Mouse (Mus musculus): ENCODE results near the gene 3300002I08Rik.

GRCm38 (mm10) chr2:150323402-150323801 lies 39.2 kb downstream of the 3300002I08Rik start, which contains the start of gene Gm10130:
- TF ChIP-seq POLR2A (IDR thresholded peaks at IDR 0.05; ENCODE audit: extremely low read depth, insufficient read depth, low read length), result no peak
- no peak for TF ChIP-seq CTCF (IDR thresholded peaks at IDR 0.05; ENCODE audit: low read depth, low read length)

Data from liver, adult 2 months (tissue).